Mouse (Mus musculus) midbrain, embryonic 14.5 days (tissue): ENCODE results near the gene Serpinb6c. TPM values are rescaled to one million over a fixed set of nuclear protein-coding genes. Genes with fewer than 3 reads are reported as not detected.

ENCODE experiments used
- ATAC-seq: fragments of 200-750 bp; cut with Nextera tagmentation; 2 replicates; pipeline ENCODE4 v1.8.0; 2017; ENCODE audit warnings: moderate number of reproducible peaks, moderate library complexity; ENCODE audit not compliant: low FRiP score, low TSS enrichment
- DNase-seq: peaks from one replicate; pipeline ENCODE4 v3.0.0-alpha.2; 2015
- H3K27ac ChIP-seq: fragments of 300-500 bp; sonication (generic); replicated peaks from 2 replicates; pipeline ENCODE4 v1.5.1; 2014; ENCODE audit warnings: mild to moderate bottlenecking, low read depth, low read length, moderate library complexity
- H3K27me3 ChIP-seq: fragments of 300-500 bp; sonication (generic); 2 replicates; pipeline ENCODE4 v1.6.1; 2014; ENCODE audit warnings: low read length, control low read depth, mixed read lengths; ENCODE audit not compliant: control insufficient read depth, insufficient read depth
- H3K36me3 ChIP-seq: fragments of 300-500 bp; sonication (generic); 2 replicates; pipeline ENCODE4 v1.6.1; 2014; ENCODE audit warnings: low read length, control low read depth; ENCODE audit not compliant: control insufficient read depth, insufficient read depth
- H3K4me1 ChIP-seq: fragments of 300-500 bp; sonication (generic); 2 replicates; pipeline ENCODE4 v1.6.1; 2014; ENCODE audit warnings: mild to moderate bottlenecking, antibody characterized with exemption, low read length, control low read depth; ENCODE audit not compliant: control insufficient read depth, insufficient read depth
- H3K4me2 ChIP-seq: fragments of 300-500 bp; sonication (generic); 2 replicates; pipeline ENCODE4 v1.6.1; 2014; ENCODE audit warnings: mild to moderate bottlenecking, low read length, moderate library complexity
- H3K4me3 ChIP-seq: fragments of 300-500 bp; sonication (generic); replicated peaks from 2 replicates; pipeline ENCODE4 v1.5.1; 2014; ENCODE audit warnings: low read depth, low read length
- H3K9ac ChIP-seq: fragments of 300-500 bp; sonication (generic); replicated peaks from 2 replicates; pipeline ENCODE4 v1.6.1; 2014; ENCODE audit warnings: mild to moderate bottlenecking, low read length, moderate library complexity
- H3K9me3 ChIP-seq: fragments of 300-500 bp; sonication (generic); 2 replicates; pipeline ENCODE4 v1.6.1; 2016; ENCODE audit warnings: low read length, control low read depth, mixed read lengths; ENCODE audit not compliant: control insufficient read depth
- WGBS: fragments of 180-500 bp; shearing (Covaris S2); extraction: QIAGEN DNeasy Blood & Tissue Kit; methylation state at CpG from one replicate; pipeline ENCODE4 v1.1.7; 2014; 5-methylcytosine and 5-hydroxymethylcytosine counted together
- polyA plus RNA-seq: library from polyadenylated mRNA; unstranded; fragments of >200 nt; fragmentation: Nextera tagmentation; extraction: Ambion mirVana; gene quantifications from 2 replicates; pipeline ENCODE4 v1.2.1, GENCODE M21; 2014

Serpinb6c gene
- polyA plus RNA-seq, 1 experiment from 2014 or later = 0.16 TPM

GRCm38 (mm10) chr13:33843308-33843707, 62.2 kb downstream of the Serpinb6c start, which contains the start of gene Serpinb6e:
Gene Serpinb6e (minus strand): TSS chr13:33843408.
- no peaks in the 10 kb centered on the region for H3K4me1 ChIP-seq
- no peak within 1 kb of the TSS for H3K9ac ChIP-seq
- no peaks in the 10 kb centered on the region for H3K36me3 ChIP-seq
- no peaks in the 10 kb centered on the region for H3K27me3 ChIP-seq
- 63% methylated on average over 1 of the region's 1 CpGs for WGBS
- ATAC-seq (no peak), DNase-seq (no peak)
- H3K4me3 ChIP-seq = no peak within 1 kb of the TSS
- H3K4me2 ChIP-seq = no peak within 1 kb of the TSS
- no peaks in the 10 kb centered on the region for H3K9me3 ChIP-seq
- no peak within 1 kb of the TSS for H3K27ac ChIP-seq

- Histone ChIP-seq H3K4me1 (no peaks in the 10 kb centered on the region), H3K9ac (no peak overlapping the region), H3K4me2 (no peak overlapping the region), H3K27ac (no peak overlapping the region), H3K9me3 (no peaks in the 10 kb centered on the region), H3K36me3 (no peaks in the 10 kb centered on the region), H3K27me3 (no peaks in the 10 kb centered on the region), H3K4me3 (no peak overlapping the region)
- WGBS = 83% methylated on average over 2 of the region's 2 CpGs
- ATAC-seq = no peak
- DNase-seq = no peak
Measured at GRCm38 (mm10) chr13:33830751-33831150, 74.8 kb downstream of the Serpinb6c start.

Other genes starting within 250 kb of the Serpinb6c start
- not detected in 2 replicates for gene Serpinb6d, start 244.3 kb downstream of the Serpinb6c start, polyA plus RNA-seq
- gene Serpinb6e, start 62.3 kb downstream of the Serpinb6c start, polyA plus RNA-seq = not detected in 2 replicates
- 4.7 and 9.4 TPM in 2 replicates for gene Nqo2, start 59.0 kb upstream of the Serpinb6c start, polyA plus RNA-seq
- gene Ripk1, start 96.7 kb upstream of the Serpinb6c start, polyA plus RNA-seq = 4.2 and 4.7 TPM in 2 replicates
- gene Serpinb6a, start 97.1 kb upstream of the Serpinb6c start, polyA plus RNA-seq = 31.0 and 40.0 TPM in 2 replicates
- gene Bphl, start 131.9 kb upstream of the Serpinb6c start, polyA plus RNA-seq = 28.7 and 36.8 TPM in 2 replicates
- gene Tubb2a, start 172.3 kb upstream of the Serpinb6c start, polyA plus RNA-seq = 2,201 and 2,712 TPM in 2 replicates
- 758 and 1,005 TPM in 2 replicates for gene Tubb2b, start 224.8 kb upstream of the Serpinb6c start, polyA plus RNA-seq